Mouse (Mus musculus) embryo, embryonic 9.5 days (tissue): ENCODE results near the gene Slc25a21.
"Not testable (repeated sequence)": the region's sequence is repeated elsewhere in the genome, so short reads cannot be mapped to it uniquely, and the experiment has no call there.

ENCODE experiments used
- DNase-seq: peaks from one replicate; pipeline ENCODE4 v3.0.0-alpha.2; 2017; ENCODE audit errors: extremely low spot score

Slc25a21 gene

DNA sequence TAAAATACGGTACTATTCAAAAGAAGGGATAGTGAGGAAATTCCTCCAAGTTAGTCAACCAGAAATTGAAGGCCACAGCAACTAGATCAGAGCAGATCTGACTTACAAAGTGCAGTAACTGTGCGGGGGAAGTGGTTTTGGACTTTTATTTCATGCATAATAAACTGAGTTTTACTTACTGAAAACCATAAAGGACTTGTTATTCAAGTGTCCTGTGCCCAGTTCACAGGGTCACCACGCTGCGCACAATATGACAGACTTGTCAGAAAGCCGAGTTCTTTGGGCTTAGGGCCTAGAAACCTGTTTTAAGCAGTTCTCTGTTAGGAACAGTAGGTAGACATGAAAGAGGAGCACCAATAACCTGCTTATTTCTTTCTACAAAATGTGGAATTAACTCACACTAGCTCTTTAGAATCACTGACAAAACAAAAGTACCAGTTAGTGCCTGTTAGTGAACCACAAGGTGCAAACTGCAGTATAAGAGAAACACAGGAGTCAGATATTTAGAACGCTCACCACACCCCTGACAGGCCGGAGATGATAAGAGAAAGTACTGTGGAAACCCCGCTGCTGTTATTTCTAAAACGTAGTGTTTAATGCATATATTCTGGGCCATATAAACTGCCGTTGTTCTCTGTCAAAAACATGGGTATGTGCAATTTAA lies at the start of gene Slc25a21:
TSS of gene Slc25a21 (minus strand) at position 110 of the 664 bp plus-strand sequence.
- DNase-seq: no peak

DNA sequence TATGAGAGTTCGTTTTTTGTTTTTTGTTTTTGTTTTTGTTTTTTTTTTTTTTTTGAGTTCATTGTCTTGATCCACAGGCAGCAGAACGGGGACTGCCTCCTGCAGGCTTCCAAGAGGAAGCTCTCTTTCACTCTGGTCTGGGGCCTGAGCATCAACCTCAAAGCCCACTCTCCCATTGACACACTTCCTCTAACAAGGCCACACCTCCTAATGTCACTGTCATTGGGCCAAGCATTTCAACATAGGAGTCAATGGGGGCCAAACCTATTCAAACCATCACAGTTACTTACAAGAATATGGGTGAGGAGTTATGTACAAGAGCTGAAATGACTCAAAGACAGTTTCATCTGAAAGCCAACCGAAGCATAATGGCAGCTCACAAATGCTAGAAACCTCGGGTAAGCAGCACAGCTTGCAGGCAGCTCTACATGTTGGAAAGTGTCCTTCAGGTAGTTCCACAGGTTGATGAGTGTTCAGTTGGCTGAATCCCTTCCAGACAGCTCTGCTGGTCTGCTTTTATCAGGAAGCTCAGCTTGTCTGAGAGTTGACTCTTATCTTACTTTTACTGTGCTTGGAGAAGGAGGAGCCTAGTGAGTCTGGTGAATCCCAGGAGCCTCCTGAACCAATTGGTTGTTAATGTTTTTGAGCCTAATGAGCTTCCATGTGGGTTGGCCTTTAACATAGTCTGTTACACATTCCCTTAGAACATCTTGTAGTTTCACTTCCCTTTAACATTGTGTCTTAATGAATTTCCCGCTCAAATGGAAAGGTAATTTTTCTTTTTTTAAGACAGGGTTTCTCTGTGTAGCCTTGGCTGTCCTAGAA lies 46.6 kb upstream of the Slc25a21 start:
- DNase-seq: no peak

DNA sequence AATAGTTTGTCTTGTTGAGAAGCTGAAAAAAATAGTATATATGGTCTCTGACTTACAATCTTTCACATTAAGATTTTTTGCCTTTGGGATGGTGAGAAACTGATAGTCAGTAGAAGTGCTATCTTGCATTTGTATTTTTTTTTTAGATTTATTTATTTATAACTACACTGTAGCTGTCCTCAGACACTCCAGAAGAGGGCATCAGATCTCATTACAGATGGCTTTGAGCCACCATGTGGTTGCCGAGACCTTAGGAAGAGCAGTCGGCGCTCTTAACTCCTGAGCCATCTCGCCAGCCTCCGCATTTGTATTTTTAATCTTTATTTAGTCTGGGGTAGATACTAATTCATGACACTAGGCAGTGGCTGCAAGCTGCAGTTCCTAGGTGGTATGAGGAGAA lies 36.1 kb upstream of the Slc25a21 start:
- DNase-seq: no peak

DNA sequence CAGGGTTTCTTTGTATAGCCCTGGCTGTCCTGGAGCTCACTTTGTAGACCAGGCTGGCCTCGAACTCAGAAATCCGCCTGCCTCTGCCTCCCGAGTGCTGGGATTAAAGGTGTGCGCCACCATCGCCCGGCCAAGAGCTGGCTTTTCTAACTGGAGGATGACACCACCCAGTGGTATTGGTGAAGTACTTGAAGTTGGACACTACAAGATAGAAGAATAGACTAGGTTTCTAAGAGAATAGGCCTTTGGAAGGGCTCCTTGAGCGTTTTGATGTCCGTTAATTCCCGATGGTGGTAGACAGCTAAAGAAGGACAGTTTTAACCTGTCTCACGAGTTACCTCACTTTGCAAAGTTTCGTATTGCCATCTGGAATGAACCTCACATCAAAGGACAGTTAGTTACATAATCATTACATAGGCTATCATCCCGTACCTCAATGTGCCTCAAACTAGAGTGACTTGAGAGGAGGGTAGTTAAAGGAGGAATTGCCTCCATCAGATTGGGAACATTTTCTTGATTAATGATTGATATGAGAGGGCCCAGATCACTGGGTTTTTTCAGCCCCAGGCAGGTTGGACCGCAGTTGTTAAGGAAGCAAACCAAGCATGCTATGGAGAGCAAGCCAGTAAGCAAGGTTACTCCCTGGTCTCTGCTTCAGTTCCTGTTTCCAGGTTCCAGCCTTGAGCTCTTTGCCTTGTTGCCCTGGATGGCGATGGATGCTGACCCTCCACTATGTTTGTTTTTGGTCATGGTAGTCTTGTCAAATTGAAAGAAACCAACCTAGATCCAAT lies 34.0 kb upstream of the Slc25a21 start:
- DNase-seq: peak; percentile 36

DNA sequence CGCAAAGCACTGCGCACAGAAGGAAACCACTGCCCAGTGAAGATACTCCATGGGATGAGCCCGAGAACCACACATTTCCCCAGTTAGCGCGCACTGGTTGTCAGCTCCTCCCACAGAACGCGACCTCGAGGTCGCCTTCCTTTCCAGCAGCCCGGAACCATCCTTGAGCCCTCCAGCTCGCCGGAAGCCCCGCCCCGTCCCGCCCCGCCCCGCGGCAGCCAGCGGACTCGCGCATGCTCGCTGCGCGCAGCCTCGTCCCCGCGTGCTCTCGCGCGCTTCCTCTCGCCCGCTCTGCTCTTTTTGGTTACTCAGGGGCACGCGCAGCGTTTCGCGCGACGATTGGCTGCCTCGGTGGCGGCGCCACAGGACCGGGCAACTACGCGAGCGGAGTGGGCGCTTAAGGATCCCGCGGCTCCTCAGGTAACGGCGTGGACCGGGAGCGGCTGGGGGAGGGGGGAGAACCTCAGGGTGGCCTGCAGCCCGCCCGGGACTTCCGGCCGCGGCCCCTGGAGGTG lies 33.0 kb upstream of the Slc25a21 start, which contains the start of the genes Prps1l3 and Mipol1:
TSS of gene Prps1l3 (plus strand) at position 221 of the 515 bp plus-strand sequence.
TSS of gene Mipol1 (plus strand) at position 236 of the 515 bp plus-strand sequence.
- DNase-seq: peak; percentile 96

DNA sequence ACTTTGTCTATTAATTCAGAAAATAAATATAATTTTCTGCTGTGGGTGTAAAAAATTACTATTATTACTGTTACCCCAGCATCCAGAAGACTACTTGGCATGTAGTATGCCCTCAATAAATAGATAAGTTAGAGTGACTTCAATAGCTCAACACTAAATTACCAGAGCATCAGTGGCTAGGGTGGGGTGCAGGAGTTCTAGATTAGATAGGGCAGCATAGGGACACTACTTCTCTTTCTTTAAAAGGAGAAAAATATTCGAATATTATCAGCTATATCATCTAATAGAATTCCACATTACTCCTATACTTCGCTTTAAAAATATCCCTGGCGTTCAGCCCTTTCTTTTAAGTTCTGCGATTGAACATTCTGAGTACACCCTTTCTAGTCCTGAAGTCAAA lies 32.4 kb upstream of the Slc25a21 start:
- no peak for DNase-seq

DNA sequence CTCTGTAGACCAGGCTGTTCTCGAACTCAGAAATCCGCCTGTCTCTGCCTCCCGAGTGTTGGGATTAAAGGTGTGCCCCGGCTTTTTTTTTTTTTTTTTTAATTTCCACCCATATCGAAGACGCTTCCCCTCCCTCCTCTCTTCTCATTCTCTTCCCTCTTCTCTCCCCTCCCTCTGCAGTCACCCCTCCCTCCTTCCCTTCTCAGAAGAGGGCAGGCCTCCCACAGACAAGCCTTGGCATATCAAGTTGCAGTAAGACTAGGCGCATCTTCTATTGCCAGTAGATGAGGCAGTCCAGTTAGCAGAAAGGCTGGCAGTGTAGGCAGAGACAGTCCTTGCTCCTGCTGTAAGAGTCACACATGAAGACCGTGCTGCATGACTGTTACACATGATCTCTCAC lies 30.5 kb upstream of the Slc25a21 start:
- DNase-seq: no peak

DNA sequence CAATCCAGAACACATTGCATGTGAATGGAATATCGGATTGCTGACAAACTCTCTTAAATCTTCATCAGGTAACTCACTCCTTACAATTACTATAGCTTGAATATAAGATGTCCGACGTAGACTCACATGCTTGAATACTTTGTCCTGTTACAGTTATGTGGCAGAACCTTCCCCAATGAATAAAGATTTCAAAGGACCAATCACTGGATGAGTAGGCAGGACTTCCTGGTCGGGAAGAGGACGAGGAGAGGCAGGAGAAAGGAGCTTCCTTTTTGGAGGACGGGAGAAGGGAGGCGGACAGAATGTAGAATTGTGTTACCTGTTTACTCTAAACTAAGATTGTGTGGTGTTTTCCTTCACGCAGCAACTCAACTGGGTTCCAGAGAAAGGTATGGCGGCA lies 29.1 kb upstream of the Slc25a21 start:
- DNase-seq: no peak

DNA sequence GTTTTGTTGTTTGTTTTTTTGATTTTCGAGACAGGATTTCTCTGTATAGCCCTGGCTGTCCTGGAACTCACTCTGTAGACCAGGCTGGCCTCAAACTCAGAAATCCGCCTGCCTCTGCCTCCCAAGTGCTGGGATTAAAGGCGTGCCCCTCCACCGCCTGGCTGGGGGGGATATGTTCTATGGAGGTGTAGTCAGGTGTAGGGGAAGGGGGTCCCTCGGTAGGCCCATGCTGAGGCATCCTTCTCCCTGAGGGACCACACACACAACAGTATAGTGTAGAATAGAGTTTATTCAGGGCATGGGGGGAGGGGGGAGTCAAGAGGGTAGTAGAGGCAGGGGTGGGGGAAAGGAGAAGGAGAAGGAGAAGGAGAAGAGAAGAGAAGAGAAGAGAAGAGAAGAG lies 15.2 kb upstream of the Slc25a21 start:
- not testable (repeated sequence) for DNase-seq

DNA sequence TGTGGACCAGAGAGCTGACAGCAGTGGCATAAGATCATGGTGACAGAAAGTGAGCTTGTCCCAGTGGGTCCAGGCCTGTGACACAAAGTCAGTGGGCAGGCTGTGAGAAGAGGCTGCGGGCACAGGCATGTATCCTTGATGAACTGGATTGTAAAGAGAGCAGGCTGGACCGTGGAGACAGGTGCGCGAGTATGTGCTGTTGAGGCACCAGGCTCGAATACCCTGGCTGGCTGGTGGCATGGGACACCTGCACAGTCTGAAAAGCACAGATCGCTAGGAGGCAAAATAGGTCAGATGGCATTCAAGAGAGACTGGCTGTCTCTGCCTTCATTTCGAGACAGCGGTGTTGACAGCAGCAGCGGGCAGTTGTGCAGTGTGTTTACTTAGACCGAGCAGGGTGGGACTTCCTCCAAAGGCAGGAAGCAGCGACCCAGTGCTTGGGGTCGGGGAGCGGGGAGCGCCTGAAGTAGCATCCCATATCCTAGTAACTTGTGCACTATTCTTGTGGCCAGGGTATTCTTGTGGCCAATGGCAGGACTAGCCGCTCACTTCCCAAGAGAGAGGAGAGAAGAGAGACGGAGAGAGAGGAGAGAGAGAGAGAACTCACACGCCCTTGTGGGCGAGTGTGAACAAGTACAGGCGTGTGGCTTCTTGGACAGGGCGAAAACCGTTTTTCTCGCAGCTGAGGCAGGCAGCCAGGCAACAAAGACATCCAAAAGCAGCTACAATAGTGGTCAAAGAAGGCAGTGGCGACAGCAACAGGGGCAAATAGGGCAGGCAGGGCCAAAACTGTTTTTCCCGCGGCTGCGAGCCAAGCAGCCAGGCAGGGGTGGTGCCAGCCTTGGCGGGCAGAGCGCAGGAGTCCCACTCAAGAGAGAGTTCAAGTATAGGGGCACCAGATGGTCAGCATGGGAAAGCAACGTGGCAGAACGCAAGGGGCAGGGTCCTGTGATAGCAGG lies 14.4 kb upstream of the Slc25a21 start:
- DNase-seq: peak; percentile 67

DNA sequence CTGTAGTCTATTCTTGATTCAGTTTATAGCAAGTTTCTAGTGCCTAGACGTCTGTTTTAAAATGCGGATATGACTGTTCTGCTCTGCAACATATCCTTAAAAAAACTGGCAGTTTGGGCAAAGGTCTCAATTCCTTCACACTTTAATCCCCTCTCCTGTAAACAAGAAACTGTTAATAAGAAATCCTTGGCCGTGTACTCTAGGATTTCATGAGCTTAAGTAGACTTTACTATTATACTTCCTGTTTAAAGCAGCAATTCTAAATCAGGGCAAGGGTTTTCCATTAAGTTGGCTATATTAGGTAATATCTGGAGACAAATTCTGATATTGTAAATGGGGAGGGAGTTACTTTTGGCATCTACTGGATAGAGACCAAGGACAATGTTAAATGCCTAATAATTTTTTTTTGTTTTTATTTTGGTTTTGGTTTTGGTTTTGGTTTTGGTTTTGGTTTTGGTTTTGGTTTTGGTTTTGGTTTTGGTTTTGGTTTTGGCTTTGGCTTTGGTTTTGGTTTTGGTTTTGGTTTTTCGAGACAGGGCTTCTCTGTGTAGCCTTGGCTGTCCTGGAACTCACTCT lies 7.1 kb upstream of the Slc25a21 start:
- DNase-seq: no peak

DNA sequence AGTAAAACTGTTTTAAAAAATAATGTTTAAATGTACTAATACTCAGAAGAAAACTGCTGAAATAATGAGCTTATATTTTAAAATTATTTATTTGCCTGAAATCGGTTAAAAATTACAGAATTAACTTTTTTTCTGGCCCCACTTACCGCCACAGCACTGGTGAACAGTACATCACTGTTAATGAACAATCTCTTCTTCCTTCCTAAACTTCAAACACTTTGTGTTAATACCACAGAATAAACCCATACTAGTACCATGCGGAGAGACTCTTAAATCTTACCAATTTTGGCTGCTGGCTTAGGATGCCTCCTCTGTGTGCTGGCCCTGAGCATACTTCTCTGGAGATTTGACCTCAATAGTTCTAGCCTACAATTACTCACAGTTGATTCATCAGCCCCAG lies 4.6 kb upstream of the Slc25a21 start:
- no peak for DNase-seq

DNA sequence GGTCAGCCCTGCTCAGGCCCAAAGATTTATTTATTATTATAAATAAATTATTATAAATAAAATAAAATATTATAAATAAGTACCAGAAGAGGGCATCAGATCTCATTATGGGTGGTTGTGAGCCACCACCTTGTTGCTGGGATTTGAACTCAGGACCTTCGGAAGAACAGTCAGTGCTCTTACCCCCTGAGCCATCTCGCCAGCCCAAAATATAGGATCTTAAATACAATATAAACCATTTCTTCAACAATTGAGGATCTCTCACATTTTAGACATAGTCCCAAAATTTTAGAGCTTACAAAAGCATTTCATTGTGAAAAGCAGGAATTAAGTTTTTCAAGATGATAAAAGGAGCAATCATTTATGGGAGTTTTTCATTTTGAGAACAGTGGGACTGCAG lies 2.2 kb upstream of the Slc25a21 start:
- DNase-seq: no peak

DNA sequence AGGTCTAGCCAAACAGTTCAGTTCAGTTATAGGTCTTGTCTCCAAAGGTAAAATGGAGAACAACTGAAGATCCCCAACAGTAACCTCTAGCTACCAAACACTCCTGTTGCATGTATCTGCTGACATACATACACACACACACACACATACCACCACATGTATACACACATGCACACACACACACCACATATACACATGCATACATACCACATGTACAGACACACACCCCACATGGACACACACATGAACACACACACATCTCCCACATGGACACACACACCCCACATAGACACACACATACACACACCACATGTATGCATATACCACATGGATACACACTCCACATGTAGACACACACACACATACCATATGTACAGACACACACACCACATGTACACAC lies 997 bp upstream of the Slc25a21 start:
- no peak for DNase-seq

DNA sequence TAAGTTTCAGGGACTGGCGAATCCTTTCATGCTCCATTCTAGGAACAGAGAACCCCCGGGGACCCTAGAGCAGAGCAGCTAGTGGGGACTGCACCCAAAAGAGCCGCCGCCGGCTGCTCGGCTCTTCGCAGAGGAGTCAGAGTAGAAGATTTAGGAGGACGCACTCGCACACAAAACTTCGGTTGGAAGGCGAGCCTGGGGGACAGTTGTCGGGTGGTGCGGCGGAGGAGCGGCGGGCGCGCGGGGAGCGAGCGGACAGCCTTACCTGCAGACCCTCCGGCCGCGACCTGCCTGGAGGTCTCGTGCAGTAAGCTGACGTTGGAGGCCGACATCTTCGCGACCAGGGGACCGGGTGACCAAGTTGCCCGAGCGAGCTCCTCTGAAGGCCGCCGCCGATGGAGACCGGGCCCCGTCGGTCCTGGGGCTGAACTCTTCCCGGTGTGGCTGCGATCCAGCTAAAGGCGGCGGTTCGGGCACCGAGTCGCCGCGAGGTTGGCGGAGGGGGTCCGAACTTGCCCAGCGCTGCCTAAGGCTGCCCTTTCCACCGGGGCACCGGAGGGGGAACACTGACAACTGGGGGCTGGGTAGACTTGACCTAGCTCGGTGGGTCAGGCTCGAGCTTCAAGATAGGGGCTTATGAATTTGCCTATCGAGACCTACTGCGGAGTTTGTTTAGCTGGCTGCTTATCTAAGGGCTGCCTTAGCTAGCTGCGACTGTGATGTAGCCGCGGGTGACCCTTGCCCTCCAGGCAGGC lies 487 bp downstream of the Slc25a21 start:
- peak; percentile 73 for DNase-seq

DNA sequence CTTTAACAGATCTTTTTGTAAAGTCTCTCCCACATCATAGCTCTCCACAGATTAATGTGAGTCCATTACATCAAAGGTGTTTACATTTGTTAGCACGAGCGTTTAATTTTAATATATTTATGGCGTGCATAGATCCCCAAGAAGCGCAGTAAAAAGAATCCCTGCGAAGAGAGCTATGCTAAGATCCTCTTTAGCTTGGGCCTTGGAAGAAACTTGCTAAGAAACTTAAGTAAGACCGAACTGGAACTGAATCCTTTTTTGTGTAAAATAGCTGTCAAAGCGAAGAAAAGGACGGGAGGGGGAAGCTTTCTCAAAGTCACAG lies 1.0 kb downstream of the Slc25a21 start:
- no peak for DNase-seq

DNA sequence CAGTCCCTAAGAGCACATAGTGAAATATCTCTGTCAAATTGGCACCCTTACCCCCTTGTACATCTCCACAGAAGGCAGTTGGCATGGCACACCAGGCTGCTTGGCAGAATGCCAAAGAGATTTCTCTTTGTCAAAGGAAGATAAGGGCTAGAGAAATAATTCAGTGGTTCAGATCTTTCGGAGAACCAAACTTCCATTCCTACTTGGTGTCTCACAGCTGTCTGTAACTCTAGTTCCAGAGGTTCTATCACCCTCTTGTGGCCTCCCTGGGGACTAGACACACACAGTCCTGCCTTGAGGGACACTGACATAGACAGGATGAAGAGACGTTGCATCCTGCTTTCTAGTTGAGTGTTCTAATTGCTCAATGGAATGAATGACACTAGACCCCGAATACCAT lies 2.7 kb downstream of the Slc25a21 start:
- peak; percentile 33 for DNase-seq

DNA sequence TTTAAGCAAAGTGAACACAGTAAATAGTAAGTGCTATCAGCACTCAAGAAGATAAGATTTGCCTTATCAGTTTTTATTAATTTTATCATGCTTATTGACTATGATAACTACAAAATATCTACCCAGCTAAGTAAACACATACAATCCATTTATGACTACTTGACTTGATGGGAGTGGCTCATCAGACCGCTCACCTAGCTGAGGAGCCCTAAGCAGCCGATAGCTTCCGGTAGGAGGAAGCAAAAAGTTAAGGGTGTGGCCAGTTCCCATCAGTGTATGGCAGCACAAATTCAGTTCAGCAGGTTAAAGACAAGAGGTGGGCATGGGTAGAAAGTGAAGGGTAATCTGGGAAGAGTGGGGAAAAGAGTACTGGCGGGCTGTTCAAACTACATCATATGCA lies 10.2 kb downstream of the Slc25a21 start:
- no peak for DNase-seq

DNA sequence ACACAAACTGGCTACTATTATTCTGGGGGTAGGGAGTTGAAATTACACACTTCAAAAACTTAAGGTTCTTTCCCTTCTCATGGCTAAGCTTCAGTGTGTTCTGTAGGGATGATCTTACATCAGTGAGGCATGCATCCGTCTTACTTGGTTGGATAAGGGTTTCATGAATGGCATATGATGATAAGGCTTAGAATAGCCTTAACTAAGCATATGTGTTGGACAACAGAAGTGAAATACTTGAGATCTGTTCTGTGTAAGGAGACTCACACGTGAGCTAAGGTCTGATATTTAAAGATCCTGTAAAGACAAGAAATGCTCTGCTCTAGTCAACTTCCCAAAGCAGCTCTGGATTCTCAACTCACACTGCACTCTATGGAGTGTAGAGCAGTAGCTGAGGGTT lies 11.1 kb downstream of the Slc25a21 start:
- DNase-seq: no peak

DNA sequence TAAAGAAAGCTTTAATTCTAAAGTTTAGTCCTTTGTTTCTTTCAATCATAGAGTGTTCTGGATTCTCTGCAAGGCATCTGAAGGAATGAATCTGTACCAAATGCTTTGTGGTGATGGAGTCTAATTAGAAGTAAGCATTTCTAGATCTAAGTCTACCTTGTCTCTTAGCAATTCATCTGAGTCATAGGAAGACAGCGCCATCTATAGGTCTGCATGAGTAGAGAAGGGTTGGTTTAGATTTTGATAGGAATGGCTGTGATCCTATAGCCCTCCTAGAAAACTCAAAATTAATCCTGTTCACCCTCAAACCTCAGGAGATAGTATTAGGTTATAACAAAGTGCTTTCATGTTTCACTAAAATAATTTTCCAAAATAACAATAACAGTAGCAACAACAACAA lies 11.8 kb downstream of the Slc25a21 start:
- DNase-seq: peak; percentile 27
